Mouse (Mus musculus) neural tube, embryonic 14.5 days (tissue): ENCODE measurements at regions not wholly inside any gene's neighbourhood (a gene's known extent, or its start where the extent isn't known, plus 50 kb on each side); places are given as distances from the start of the nearest gene placed in this dataset.

ENCODE experiments used
- ATAC-seq: fragments of 200-750 bp; cut with Nextera tagmentation; 2 replicates; pipeline ENCODE4 v1.8.0; 2017; ENCODE audit warnings: low read depth, mild to moderate bottlenecking, moderate TSS enrichment, moderate library complexity
- H3K27ac ChIP-seq: fragments of 300-500 bp; sonication (generic); 2 replicates; pipeline ENCODE4 v1.5.1; 2014; ENCODE audit warnings: low read depth, mild to moderate bottlenecking, control low read depth, low read length, moderate library complexity, mixed read lengths
- H3K27me3 ChIP-seq: fragments of 300-500 bp; sonication (generic); 2 replicates; pipeline ENCODE4 v1.6.1; 2014; ENCODE audit warnings: low read length; ENCODE audit not compliant: control insufficient read depth, insufficient read depth
- H3K36me3 ChIP-seq: fragments of 300-500 bp; sonication (generic); 2 replicates; pipeline ENCODE4 v1.6.1; 2014; ENCODE audit warnings: low read length, mixed read lengths; ENCODE audit not compliant: control insufficient read depth, insufficient read depth
- H3K4me1 ChIP-seq: fragments of 300-500 bp; sonication (generic); 2 replicates; pipeline ENCODE4 v1.6.1; 2014; ENCODE audit warnings: low read length; ENCODE audit not compliant: control insufficient read depth, insufficient read depth
- H3K4me2 ChIP-seq: fragments of 300-500 bp; sonication (generic); 2 replicates; pipeline ENCODE4 v1.6.1; 2014; ENCODE audit warnings: mild to moderate bottlenecking, low read depth, low read length, control low read depth
- H3K4me3 ChIP-seq: fragments of 300-500 bp; sonication (generic); 2 replicates; pipeline ENCODE4 v1.5.1; 2014; ENCODE audit warnings: low read depth, low read length, control low read depth, mixed read lengths
- H3K9ac ChIP-seq: fragments of 300-500 bp; sonication (generic); replicated peaks from 2 replicates; pipeline ENCODE4 v1.6.1; 2014; ENCODE audit warnings: low read depth, mild to moderate bottlenecking, control low read depth, low read length, mixed read lengths
- H3K9me3 ChIP-seq: fragments of 300-500 bp; sonication (generic); 2 replicates; pipeline ENCODE4 v1.6.1; 2016; ENCODE audit warnings: low read length; ENCODE audit not compliant: control insufficient read depth
- WGBS: fragments of 180-500 bp; shearing (Covaris S2); extraction: QIAGEN DNeasy Blood & Tissue Kit; methylation state at CpG from one replicate; pipeline ENCODE4 v1.1.7; 2014; 5-methylcytosine and 5-hydroxymethylcytosine counted together

GRCm38 (mm10) chr12:7192591-7192990, 784.9 kb upstream of the Apob start:
- Histone ChIP-seq H3K4me1 (no peaks in the 10 kb centered on the region), H3K4me3 (no peak overlapping the region), H3K27ac (no peak overlapping the region), H3K4me2 (no peak overlapping the region), H3K9ac (no peak overlapping the region), H3K36me3 (no peaks in the 10 kb centered on the region), H3K9me3 (no peaks in the 10 kb centered on the region), H3K27me3 (no peaks in the 10 kb centered on the region)
- WGBS: 80% methylated on average over 3 of the region's 3 CpGs
- ATAC-seq: no peak

GRCm38 (mm10) chr12:7198098-7198497, 779.4 kb upstream of the Apob start:
- Histone ChIP-seq H3K9ac (no peak overlapping the region), H3K4me2 (no peak overlapping the region), H3K36me3 (no peaks in the 10 kb centered on the region), H3K27ac (no peak overlapping the region), H3K9me3 (no peaks in the 10 kb centered on the region), H3K27me3 (no peaks in the 10 kb centered on the region), H3K4me3 (no peak overlapping the region), H3K4me1 (no peaks in the 10 kb centered on the region)
- ATAC-seq: no peak

GRCm38 (mm10) chr12:7200879-7201278, 776.6 kb upstream of the Apob start:
- Histone ChIP-seq H3K4me3 (no peak overlapping the region), H3K27ac (no peak overlapping the region), H3K4me2 (no peak overlapping the region), H3K36me3 (no peaks in the 10 kb centered on the region), H3K4me1 (no peaks in the 10 kb centered on the region), H3K27me3 (no peaks in the 10 kb centered on the region), H3K9me3 (no peaks in the 10 kb centered on the region), H3K9ac (no peak overlapping the region)
- ATAC-seq: no peak
- WGBS: 93% methylated on average over 1 of the region's 1 CpGs

- H3K4me2 ChIP-seq: no peak overlapping the region
- no peak overlapping the region for H3K9ac ChIP-seq
- H3K27me3 ChIP-seq: no peaks in the 10 kb centered on the region
- H3K36me3 ChIP-seq: no peaks in the 10 kb centered on the region
- no peaks in the 10 kb centered on the region for H3K9me3 ChIP-seq
- ATAC-seq: no peak
- no peaks in the 10 kb centered on the region for H3K4me1 ChIP-seq
- WGBS: 63% methylated on average over 6 of the region's 6 CpGs
- no peak overlapping the region for H3K4me3 ChIP-seq
- no peak overlapping the region for H3K27ac ChIP-seq
Observed at GRCm38 (mm10) chr12:7215686-7216085, 761.8 kb upstream of the Apob start.

DNA sequence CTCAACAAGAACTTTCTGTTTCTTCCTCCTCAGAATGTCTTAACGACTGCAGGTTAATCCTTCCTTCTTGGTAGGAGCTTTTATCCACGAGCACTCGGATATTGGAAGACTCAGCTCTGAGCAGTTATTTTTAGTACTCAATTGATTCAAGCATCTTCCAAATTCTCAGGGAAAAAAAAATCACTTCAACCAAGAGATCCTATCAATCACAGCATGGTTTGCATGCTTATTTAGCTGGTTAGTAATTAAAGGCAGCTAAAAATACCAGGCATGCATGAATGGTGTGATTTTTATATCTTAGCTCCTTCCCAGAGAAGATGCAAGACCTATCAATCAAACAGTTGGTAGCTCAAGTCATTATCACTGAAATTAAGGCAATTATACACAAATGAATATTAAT, 759.9 kb upstream of the Apob start:
- no peak overlapping the region for H3K9ac ChIP-seq
- no peaks in the 10 kb centered on the region for H3K9me3 ChIP-seq
- ATAC-seq: no peak
- no peaks in the 10 kb centered on the region for H3K36me3 ChIP-seq
- no peaks in the 10 kb centered on the region for H3K27me3 ChIP-seq
- no peak overlapping the region for H3K4me3 ChIP-seq
- no peaks in the 10 kb centered on the region for H3K4me1 ChIP-seq
- no peak overlapping the region for H3K27ac ChIP-seq
- H3K4me2 ChIP-seq: no peak overlapping the region
- WGBS: 57% methylated on average over 3 of the region's 3 CpGs

DNA sequence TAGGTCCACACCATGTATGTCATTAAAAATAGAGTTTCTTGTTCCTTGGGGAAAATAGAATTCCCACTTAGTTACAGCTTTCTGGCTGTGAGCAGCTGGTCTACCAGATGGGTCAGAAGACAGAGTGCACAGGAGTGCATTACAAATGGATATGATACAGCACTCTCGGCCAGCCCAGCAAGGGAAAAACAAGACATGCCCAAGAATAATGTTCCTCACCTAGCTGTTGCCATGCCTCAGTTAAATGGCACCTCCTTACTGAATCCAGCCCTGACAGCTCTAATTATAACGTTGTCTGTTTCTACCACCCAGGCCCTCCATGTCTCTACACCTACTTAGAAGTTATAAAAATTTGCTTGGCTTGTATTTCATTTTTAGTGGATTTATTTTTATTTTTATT, 749.3 kb upstream of the Apob start:
- Histone ChIP-seq H3K27me3 (no peaks in the 10 kb centered on the region), H3K4me3 (no peak overlapping the region), H3K9me3 (no peaks in the 10 kb centered on the region), H3K27ac (no peak overlapping the region), H3K9ac (no peak overlapping the region), H3K36me3 (no peaks in the 10 kb centered on the region), H3K4me2 (no peak overlapping the region), H3K4me1 (no peaks in the 10 kb centered on the region)
- WGBS: 72% methylated on average over 2 of the region's 2 CpGs
- no peak for ATAC-seq

- H3K9me3 ChIP-seq: no peaks in the 10 kb centered on the region
- WGBS: 86% methylated on average over 9 of the region's 9 CpGs
- no peaks in the 10 kb centered on the region for H3K36me3 ChIP-seq
- no peak overlapping the region for H3K4me2 ChIP-seq
- H3K9ac ChIP-seq: no peak overlapping the region
- no peak for ATAC-seq
- no peaks in the 10 kb centered on the region for H3K4me1 ChIP-seq
- no peak overlapping the region for H3K27ac ChIP-seq
- no peaks in the 10 kb centered on the region for H3K27me3 ChIP-seq
- H3K4me3 ChIP-seq: no peak overlapping the region
Observed at GRCm38 (mm10) chr12:7228541-7229225, 748.8 kb upstream of the Apob start.

DNA sequence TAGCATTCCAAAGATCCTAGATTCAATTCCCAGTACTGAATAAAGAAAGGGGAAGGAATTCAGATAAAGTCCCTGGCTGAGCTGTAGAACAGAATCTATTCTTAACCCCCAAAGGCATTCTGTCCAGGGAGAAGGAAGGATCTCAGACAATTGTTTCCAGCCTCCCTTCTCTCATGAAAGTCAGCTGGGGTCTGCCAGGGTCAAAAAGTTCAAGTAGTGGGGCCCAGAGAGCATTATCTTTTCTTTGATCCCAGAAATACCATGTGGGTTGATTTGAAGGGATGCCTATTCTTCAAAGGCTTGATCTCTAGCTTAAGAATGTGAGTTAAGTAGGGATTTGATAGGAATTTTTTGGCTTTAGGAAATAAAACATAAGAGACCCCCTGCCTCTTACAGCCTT, 727.1 kb upstream of the Apob start:
- H3K4me3 ChIP-seq: no peak overlapping the region
- ATAC-seq: no peak
- H3K36me3 ChIP-seq: no peaks in the 10 kb centered on the region
- no peak overlapping the region for H3K9ac ChIP-seq
- H3K9me3 ChIP-seq: no peaks in the 10 kb centered on the region
- no peak overlapping the region for H3K27ac ChIP-seq
- no peak overlapping the region for H3K4me2 ChIP-seq
- no peaks in the 10 kb centered on the region for H3K27me3 ChIP-seq
- no peaks in the 10 kb centered on the region for H3K4me1 ChIP-seq

DNA sequence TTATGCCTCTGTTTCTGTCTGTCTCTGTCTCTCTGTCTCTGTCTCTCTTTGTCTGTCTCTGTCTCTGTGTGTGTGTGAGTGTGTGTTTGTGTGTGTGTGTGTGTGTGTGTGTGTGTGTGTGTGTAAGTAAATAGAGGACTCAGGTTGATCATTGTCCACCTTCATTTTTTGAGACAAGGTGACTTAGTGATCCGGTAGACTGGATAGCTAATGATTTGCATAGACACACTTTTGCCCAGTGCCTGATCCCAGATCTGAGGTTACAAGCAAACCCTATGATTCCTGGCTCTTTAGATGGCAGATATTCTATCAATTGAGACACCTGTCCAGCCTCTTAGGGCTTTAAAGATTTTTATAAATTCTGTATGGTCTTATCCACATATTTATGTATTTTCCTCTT, 706.9 kb upstream of the Apob start:
- H3K36me3 ChIP-seq: no peaks in the 10 kb centered on the region
- no peaks in the 10 kb centered on the region for H3K9me3 ChIP-seq
- no peak overlapping the region for H3K9ac ChIP-seq
- no peak overlapping the region for H3K27ac ChIP-seq
- no peak overlapping the region for H3K4me2 ChIP-seq
- 84% methylated on average over 1 of the region's 1 CpGs for WGBS
- ATAC-seq: no peak
- H3K27me3 ChIP-seq: no peaks in the 10 kb centered on the region
- H3K4me1 ChIP-seq: no peaks in the 10 kb centered on the region
- no peak overlapping the region for H3K4me3 ChIP-seq
